In the genomic region with DNA sequence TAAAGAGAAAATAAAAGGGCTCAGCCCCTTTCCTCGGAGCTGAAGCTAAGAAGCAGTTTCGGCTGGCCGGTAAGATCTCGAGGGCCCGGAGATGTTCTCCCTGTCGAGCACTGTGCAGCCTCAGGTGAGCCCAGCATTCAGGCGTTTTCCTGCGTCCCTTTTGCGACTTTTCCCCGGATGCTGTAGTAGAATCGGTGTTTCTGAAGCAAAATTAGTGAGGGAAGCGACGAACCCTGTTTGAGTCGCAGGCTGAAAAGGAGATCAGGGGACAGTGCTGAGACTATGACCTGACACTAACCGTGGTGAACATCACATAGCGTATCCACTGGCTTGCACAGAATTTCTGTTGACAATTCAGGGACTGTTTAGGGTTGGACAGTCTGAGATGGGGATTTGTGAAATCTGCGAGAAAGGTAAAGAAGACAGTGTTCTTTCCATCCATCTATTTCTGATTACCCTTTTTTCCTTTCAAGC, we compare ENCODE assay signal across 8 mouse cellular contexts. TPM values are rescaled to one million over a fixed set of nuclear protein-coding genes. Genes with fewer than 3 reads are reported as not detected.
A peak's percentile ranks its signal among the peaks of the same experiment; 100 is the strongest.
DNase-seq lines count a peak whose midpoint lies in the region; ATAC-seq and TF ChIP-seq lines count a peak whose summit lies in the region.

No protein-coding gene starts in this region.

- peak overlapping the region; percentile 100 for H3K27ac ChIP-seq in left cerebral cortex, adult 2 months
- peak overlapping the region; percentile 100 for H3K27ac ChIP-seq in embryonic facial prominence, embryonic 15.5 days (replicated peaks)
- H3K27ac ChIP-seq in limb, embryonic 10.5 days, result peak overlapping the region; percentile 90
- peak overlapping the region; percentile 99 for H3K27ac ChIP-seq in neural tube, embryonic 14.5 days (ENCODE audit: low read depth, low read length)

- no peak for DNase-seq in left cerebral cortex, adult 2 months (ENCODE audit: extremely low spot score in 1 of 2, low spot score in 2 of 2)
- no peak for DNase-seq in left cerebral cortex, postnatal 10 days (ENCODE audit: extremely low spot score in 1 of 2, low spot score in 2 of 2)
- no peak for DNase-seq in limb, embryonic 10.5 days (ENCODE audit: low spot score)
- DNase-seq in ovary, postnatal 14 days (ENCODE audit: low spot score), result no peak
- no peak for DNase-seq in layer of hippocampus, postnatal 14 days (ENCODE audit: low spot score in 2 of 2)
- no peak for DNase-seq in kidney, postnatal 4 days

- H3K36me3 ChIP-seq in embryonic facial prominence, embryonic 15.5 days, result no peaks in the 10 kb centered on the region
- H3K36me3 ChIP-seq in limb, embryonic 10.5 days, result peaks cover 26% of the 10 kb centered on the region
- no peaks in the 10 kb centered on the region for H3K36me3 ChIP-seq in neural tube, embryonic 14.5 days (ENCODE audit: control insufficient read depth, insufficient read depth, low read length)

- no peaks in the 10 kb centered on the region for H3K9me3 ChIP-seq in embryonic facial prominence, embryonic 15.5 days (replicated peaks)
- H3K9me3 ChIP-seq in limb, embryonic 10.5 days (replicated peaks), result no peaks in the 10 kb centered on the region
- H3K9me3 ChIP-seq in neural tube, embryonic 14.5 days (ENCODE audit: control insufficient read depth, low read length), result no peaks in the 10 kb centered on the region

- peak overlapping the region; percentile 89 for H3K4me3 ChIP-seq in left cerebral cortex, adult 2 months
- peak overlapping the region; percentile 89 for H3K4me3 ChIP-seq in embryonic facial prominence, embryonic 15.5 days (replicated peaks)
- peak overlapping the region; percentile 64 for H3K4me3 ChIP-seq in limb, embryonic 10.5 days
- H3K4me3 ChIP-seq in neural tube, embryonic 14.5 days (ENCODE audit: low read depth, low read length), result peak overlapping the region; percentile 84

- H3K4me1 ChIP-seq in embryonic facial prominence, embryonic 15.5 days, result peaks cover 21% of the 10 kb centered on the region
- peaks cover 18% of the 10 kb centered on the region for H3K4me1 ChIP-seq in limb, embryonic 10.5 days
- peaks cover 25% of the 10 kb centered on the region for H3K4me1 ChIP-seq in neural tube, embryonic 14.5 days (ENCODE audit: control insufficient read depth, insufficient read depth, low read length)

- H3K4me2 ChIP-seq in embryonic facial prominence, embryonic 15.5 days (replicated peaks), result peak overlapping the region; percentile 83
- peak overlapping the region; percentile 70 for H3K4me2 ChIP-seq in neural tube, embryonic 14.5 days (ENCODE audit: low read depth, low read length)

- peak; percentile 1; the same call in 1 of the 2 replicates for ATAC-seq in embryonic facial prominence, embryonic 15.5 days (ENCODE audit: insufficient number of reproducible peaks, low FRiP score, low TSS enrichment, low read depth)
- ATAC-seq in neural tube, embryonic 14.5 days (ENCODE audit: low read depth), result peak; percentile 25

- WGBS in embryonic facial prominence, embryonic 15.5 days, result under 1% methylated on average over 17 of the region's 17 CpGs
- 1% methylated on average over 17 of the region's 17 CpGs for WGBS in limb, embryonic 10.5 days
- WGBS in neural tube, embryonic 14.5 days, result under 1% methylated on average over 17 of the region's 17 CpGs

- TF ChIP-seq CTCF in left cerebral cortex, adult 2 months (IDR thresholded peaks at IDR 0.05), result no peak

- peak overlapping the region; percentile 74 for H3K9ac ChIP-seq in embryonic facial prominence, embryonic 15.5 days
- peak overlapping the region; percentile 76 for H3K9ac ChIP-seq in neural tube, embryonic 14.5 days (replicated peaks; ENCODE audit: low read depth, low read length)

- no peaks in the 10 kb centered on the region for H3K27me3 ChIP-seq in embryonic facial prominence, embryonic 15.5 days
- H3K27me3 ChIP-seq in limb, embryonic 10.5 days (ENCODE audit: low read depth, poor library complexity, severe bottlenecking), result no peaks in the 10 kb centered on the region
- H3K27me3 ChIP-seq in neural tube, embryonic 14.5 days (ENCODE audit: control insufficient read depth, insufficient read depth, low read length), result no peaks in the 10 kb centered on the region

- intact Hi-C loops in left cerebral cortex, adult 2 months (cut with DNase I), result loop anchor here (2.0 to 5.0 kb wide), 2 partner anchors 114 to 262 kb away; partner anchors contain the start of genes Abi1 and Pdss1
- intact Hi-C loops in left cerebral cortex, postnatal 10 days (cut with DNase I), result loop anchor here (5.0 kb wide), 1 partner anchor 259 kb away; the partner anchor contains the start of gene Pdss1

RNA-seq across cellular contexts. Expression of gene Yme1l1, which starts 0.5 kb away (rescaled TPM):
- total RNA-seq in left cerebral cortex, adult 2 months (2021), result 10 to 100 TPM; 83.9 to 86.0 TPM
- 10 to 100 TPM; 86.2 to 92.3 TPM for total RNA-seq in left cerebral cortex, postnatal 10 days (2021)
- 70.1 and 73.8 TPM in 2 replicates for polyA plus RNA-seq in embryonic facial prominence, embryonic 15.5 days (2015; fragmentation: Nextera tagmentation; extraction: Ambion mirVana)
- polyA plus RNA-seq in limb, embryonic 10.5 days (2016; fragmentation: Nextera tagmentation; extraction: Ambion mirVana), result 64.9 and 76.5 TPM in 2 replicates
- polyA plus RNA-seq in neural tube, embryonic 14.5 days (2014; fragmentation: Nextera tagmentation; extraction: Ambion mirVana), result 69.6 and 70.4 TPM in 2 replicates
- 10 to 100 TPM; 80.5 to 88.4 TPM for total RNA-seq in layer of hippocampus, postnatal 14 days (2021)

RNA-seq across cellular contexts. Expression of gene Mastl, which starts 0.8 kb away (rescaled TPM):
- total RNA-seq in left cerebral cortex, adult 2 months (2021), result 1 to 10 TPM in 1 of 2 experiments, under 1 TPM in 1; 0.94 to 1.2 TPM
- 1 to 10 TPM; 1.5 to 3.0 TPM for total RNA-seq in left cerebral cortex, postnatal 10 days (2021)
- 7.8 and 8.5 TPM in 2 replicates for polyA plus RNA-seq in embryonic facial prominence, embryonic 15.5 days (2015; fragmentation: Nextera tagmentation; extraction: Ambion mirVana)
- 16.3 and 16.9 TPM in 2 replicates for polyA plus RNA-seq in limb, embryonic 10.5 days (2016; fragmentation: Nextera tagmentation; extraction: Ambion mirVana)
- 1.6 and 2.3 TPM in 2 replicates for polyA plus RNA-seq in neural tube, embryonic 14.5 days (2014; fragmentation: Nextera tagmentation; extraction: Ambion mirVana)
- 1 to 10 TPM; 1.3 to 1.7 TPM for total RNA-seq in layer of hippocampus, postnatal 14 days (2021)

RNA-seq across cellular contexts. Expression of gene 4931423N10Rik, which starts 50.6 kb away (rescaled TPM):
- under 1 TPM in 1 of 2 experiments, not detected in 1; 0.26 TPM for total RNA-seq in left cerebral cortex, adult 2 months (2021)
- under 1 TPM in 1 of 2 experiments, not detected in 1; 0.30 TPM for total RNA-seq in left cerebral cortex, postnatal 10 days (2021)
- not detected in 2 replicates for polyA plus RNA-seq in embryonic facial prominence, embryonic 15.5 days (2015; fragmentation: Nextera tagmentation; extraction: Ambion mirVana)
- polyA plus RNA-seq in limb, embryonic 10.5 days (2016; fragmentation: Nextera tagmentation; extraction: Ambion mirVana), result not detected in 2 replicates
- polyA plus RNA-seq in neural tube, embryonic 14.5 days (2014; fragmentation: Nextera tagmentation; extraction: Ambion mirVana), result 0.21 TPM in 1 of 2 replicates, not detected in the other
- under 1 TPM in 1 of 2 experiments, not detected in 1; 0.23 TPM for total RNA-seq in layer of hippocampus, postnatal 14 days (2021)
